Mouse (Mus musculus) CD8-positive naive resting alpha-beta T cell, adult 2 months (primary cell): ENCODE results near the gene Fbp2.

ENCODE experiments used
- DNase-seq, 2 experiments: peaks; one replicate each; pipeline ENCODE4 v3.0.0; 2022; ENCODE audit warnings: low read depth in 2 of 2, low spot score in 2 of 2

Fbp2 gene

DNA sequence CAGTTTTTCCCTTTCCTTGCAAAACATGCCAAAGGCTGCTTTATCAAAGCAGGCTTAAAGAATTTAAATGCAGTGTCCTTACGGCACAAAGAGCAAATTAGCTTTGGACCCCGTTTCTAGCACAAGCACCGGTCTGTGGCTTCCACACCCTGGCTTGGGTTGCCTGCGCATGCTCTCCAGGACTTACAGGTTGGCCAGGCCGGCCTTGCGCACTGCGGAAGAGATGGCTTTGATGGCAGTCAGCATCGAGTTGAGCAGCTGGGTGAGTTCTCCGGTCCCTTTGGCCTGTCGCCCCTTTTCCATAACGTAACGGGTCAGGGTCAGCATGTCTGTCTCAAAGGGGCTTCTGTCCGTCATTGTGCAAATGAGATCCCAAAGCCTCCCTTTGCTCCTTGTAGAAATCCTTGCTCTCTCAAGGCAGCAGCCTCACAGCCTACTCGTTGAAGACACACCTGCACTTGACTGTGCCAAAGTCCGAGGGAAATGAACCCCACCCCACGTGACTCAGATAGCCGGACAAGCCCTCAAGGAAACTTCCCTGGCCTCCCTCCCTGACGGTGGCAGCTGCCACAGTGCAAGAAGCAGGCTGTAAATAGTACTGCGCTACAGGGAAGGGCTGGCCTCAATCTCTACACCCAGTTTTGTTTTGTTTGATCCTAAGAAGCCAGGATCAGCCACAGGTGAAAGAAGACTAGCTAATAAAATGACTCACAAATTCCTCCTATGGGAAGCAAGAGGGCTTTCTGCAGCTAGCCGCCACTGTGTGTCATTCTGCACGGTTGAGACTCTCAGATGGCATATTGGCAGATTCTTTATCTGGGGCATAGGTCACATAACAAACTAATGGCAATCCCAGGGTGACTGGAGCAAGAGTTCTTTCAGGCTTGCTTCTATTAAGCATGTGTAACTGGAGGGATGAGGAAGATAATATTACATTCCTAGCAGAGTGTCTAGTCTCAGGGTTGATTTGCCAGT, at the start of gene Fbp2:
TSS of gene Fbp2 (minus strand) at position 482 of the 975 bp plus-strand sequence.
- DNase-seq, result no peak

DNA sequence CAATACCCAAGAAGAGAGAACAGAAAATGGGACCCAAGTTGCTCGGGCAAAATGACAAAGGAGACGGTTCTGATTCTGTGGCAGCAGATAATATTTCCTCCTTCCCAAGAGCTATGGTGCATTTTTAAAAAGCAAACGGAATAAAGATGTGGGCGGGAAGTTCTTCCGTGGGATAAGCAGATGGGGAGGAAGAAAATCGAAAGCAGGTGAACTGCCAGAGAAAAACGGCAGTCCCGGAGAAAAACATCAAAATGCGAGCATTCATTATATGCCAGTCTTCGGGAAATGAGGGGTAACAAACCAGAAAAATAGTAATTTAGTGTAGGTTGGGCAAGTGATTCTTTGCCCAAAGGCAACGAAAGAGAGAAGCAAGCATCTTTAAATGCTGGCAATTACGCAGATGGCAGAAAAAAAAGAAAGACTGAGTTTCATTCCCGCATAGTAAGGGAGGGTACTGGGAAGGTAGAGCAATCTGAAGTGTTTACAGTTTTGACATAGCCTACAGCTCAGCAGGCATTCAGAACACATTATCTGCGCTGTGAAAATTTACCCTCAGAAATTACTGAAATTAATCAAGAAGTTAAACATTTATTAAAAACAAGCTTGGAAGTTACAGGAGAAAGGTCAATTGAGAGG, 49.4 kb upstream of the Fbp2 start:
- no peak for DNase-seq

DNA sequence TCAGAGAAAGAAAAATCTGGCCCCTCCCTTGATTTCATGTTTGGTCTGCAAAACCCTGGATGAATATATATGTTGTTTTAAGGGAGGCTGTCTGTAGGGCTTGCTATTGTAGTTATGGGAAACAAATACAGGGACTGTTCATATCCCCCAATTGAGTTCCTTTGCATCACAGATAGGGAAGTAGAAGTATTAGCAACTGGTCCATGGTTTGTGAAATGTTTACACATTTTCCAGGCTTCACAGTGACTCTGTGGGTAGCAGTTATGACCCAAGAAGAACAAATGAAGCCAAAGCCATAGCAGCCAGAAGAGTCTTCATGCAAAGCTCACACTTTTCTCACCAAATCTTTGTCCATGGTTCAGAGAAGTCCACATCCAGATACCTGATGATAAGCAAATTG, 42.9 kb upstream of the Fbp2 start:
- no peak for DNase-seq

DNA sequence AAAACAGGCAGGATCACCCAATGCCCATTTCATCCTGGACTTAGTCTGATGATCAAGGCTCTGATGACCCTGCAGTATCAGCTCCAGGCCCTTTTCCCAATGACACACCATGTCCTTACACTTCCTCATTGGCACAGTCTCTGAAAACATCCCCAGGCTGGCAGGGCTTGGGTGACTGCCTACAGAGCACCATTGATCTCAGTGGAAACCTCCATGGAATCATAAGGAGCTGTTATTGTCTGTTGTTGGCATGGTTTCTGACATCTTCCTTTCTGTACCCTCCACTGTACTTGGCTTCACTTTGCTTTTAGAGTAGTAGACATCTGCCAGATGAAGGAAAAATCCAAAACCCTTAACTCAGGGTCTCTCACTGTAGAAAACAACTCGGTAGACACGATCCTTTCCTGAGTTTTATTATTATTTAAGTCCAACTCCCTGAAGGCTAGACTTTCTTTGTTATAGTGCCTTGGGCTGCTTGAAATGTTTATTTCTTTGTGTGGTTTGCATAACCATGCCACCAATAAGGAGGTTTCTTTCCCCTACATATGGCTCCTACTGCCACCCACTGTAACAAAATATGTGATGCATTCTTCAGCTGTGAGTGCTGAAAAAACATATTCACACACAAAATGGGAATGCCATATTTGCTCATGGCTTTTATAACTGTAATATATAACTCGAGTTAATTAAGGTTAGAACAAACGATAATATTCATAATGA, 39.9 kb upstream of the Fbp2 start:
- DNase-seq, result no peak

DNA sequence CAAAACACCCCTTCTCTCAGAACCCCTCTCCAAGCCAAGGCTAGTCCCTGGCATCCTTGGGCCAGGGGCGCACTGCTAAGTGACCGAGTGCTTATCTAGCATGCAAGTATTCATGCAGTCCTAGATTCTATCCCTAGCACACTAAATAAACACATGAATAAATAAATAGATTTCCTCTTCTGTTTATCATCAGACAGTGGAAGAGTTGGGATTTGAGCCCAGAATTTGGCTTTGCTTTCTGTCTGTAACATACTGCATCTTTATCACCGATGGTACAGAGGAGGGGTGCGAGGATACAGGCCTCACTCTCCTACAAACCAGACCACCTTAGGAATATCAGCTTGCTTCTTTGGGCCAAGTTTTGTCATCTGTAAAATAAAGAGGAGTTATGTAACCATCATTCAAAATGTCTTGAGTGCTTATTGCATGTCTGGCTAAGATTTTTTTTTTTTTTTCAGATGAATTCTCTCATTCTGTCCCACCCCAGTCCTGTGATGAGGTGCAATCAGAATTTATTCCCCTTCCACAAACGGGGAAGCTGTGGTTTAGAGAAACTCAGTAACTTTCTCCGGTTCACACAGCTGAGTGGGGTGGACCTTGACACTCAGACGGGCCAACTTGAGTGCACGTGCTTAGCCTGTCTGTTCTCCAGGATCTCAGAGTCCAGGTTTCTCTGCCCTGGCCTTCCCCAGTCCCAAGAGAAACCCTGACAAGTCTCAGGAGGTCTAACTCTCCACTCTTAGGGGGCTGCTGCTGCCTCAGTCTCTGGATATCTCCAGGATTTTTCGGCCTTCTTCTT, 35.0 kb upstream of the Fbp2 start:
- no peak for DNase-seq

DNA sequence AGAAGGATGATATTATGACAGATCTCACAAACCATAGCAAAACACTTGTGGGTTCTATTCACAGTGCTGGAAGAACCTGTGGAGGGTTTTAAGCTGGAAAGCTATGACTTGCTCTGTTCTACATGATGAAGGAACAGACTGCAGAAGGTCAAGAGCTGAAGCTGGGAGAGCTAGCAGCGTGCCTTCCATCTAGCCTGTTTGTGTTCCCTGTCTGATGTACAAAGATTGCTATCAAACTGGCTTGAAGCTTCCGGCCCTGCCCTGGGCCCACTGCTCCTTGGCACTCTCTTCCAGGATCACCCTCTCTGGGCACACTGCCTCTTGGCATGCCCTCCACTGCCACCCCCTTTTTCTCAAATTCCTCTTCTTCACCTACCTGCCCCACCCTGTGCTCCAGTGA, 31.1 kb upstream of the Fbp2 start:
- no peak for DNase-seq

DNA sequence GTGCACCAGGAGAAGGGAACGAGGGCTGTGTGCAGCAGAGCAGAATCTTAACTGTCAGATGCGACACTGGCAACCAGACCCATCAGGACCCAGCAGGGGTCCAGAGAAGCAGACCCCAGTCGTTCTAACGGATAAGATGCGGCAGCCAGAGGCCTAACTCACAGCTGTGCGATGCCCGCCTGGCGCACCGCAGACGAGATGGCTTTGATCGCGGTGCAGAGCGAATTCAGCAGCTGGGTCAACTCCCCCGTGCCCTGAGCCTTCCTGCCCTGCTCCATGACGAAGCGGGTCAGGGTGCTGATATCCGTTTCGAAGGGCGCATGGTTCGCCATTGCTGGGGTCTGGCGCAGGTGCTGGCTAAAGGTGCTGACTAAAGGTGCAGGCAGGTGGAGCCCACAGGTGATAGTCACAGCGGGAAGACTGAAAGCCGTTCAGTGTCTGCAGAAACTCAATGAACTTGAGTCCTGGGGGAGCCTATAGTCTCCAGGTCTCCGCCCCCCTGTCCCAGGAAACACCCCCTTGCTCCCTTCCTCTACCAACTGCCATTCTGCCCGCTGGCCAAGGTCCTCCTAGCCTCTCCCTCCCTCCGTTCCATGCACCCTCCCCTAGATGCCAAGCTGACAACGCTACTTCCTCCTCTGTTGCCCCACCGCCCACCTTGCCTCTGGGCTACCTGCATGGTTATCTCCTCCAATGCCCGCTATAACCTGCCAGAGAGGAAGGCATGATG, 29.7 kb upstream of the Fbp2 start, which contains the start of gene Fbp1:
TSS of gene Fbp1 (minus strand) at position 571 of the 730 bp plus-strand sequence.
- no peak for DNase-seq

DNA sequence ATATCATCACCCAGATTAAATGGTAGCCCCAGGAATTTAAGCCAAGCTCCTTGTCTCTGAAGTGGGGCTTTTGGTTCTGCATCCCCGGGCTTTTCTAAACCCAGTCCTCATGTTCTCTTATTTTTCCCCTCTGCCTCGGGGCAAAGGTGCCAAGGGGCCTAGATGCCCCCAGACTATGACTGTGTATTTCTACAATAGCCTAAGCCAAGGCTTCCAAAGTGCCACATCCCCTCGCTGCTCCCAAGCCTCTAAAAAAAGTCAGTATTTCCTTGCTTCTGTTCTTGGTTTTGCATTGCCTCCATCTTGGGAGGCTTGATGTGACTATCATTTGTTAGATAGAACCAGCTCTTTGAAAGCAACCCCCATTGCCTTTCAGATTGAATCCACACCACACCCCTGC, 26.3 kb upstream of the Fbp2 start:
- DNase-seq, result no peak

DNA sequence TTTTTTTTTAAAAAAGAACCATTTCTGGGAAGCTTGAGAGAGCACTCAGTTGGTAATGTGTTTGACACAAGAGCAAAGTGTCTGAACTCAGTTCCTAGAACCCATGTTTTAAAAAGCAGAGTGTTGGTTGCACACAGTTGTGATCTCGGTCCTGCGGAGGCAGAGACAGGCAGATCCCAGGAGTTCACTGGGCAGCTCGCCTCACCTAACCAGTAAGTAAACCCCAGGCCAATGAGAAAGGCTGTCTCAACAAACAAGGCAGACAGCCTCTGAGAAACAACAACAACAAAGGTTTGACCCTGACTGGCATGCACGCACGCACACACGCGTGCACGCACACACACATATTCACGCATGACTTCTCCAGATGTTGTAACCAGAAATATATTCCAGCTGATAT, 25.7 kb upstream of the Fbp2 start:
- DNase-seq, result no peak

DNA sequence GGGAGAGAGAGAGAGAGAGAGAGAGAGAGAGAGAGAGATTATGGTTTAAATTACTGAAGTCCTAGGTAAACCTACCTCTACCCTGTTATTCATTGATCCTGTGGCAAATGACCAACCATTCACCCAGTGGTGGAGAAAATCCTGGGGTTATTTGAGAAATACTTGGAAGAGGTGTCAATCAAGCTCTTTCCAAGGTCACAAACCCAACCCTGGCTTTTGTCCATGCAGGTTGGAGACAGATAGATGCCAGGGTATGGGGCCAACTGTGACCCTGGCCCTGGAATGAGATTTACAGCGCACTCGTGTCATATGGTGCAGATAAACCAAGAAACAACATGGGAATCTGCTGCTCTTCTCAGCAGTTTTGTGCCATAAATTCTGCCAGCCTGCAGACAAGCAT, 25.2 kb upstream of the Fbp2 start:
- DNase-seq, result no peak

DNA sequence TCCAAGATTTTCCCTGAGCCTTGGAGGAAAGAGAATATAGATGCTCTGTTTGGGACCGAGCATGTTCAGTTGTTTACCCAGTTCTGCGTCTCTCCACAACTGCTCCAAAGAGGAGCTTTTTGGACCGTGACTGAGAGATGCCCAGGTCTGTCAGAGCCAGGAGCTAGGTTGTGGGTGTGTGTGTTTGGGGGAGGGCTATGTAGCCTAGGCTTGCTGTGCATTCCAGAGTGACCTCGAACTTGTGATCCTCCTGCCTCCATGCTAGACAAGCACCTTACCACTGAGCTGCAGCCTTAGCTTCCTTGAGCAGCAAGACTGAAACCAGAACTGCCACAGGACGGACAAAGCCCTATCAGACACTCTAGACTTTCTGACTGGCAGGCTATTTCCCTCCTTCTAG, 24.6 kb upstream of the Fbp2 start:
- no peak for DNase-seq

DNA sequence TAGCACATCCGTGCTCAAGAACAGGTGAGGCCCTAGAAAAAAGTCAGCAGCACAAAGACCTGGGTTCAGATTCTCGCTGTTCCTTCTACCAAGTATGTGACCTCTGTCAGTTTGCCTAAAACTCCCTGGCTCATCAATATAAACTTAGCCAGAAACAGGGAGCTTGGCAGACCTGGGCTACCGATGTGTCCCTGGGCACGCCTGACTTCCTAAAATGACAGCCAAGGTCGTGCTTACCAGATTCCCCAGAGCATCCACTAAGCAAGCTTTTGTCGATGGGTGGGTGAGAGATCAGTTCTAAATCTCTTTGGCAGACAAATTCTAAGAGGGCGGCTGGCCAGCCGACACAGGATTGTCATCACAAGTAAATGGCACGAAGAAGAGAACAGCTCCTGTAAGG, 23.1 kb upstream of the Fbp2 start:
- DNase-seq, result no peak

DNA sequence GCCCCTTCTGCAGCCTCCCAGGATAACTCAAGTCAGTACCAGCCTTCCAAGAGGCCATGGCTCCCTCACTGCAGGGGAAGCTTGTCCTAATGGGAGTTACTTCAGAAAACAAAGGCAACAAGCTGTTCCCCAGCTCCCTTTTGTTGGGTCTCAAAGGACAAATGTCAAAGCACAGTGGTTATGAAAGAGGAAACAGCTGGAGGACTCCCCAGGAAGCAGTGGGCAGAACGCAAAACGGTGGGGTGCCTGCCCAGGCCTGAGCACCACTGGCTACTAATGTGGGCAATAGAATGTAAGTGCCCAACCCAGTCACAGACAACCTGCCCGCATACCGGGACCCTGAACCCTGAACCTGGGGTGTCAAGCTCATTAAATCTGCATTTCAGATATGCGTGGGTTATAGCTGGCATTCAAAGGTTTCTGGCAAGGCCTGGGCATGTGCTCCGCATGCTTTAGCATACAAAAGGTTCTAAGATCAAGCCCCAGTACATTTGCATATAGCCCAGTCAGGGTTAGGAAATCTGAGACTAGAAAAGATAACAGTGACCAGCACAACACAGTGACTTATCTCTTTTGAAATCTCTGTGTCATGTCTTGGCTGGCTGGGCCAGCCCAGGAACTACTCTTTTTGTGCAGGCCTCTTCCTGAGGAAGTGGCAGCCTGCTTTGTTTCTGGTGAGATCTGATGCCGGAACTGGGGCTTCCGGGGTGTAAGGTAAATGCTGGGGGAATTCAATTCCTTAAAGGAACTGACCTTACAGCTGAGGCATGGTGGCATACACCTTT, 21.8 kb upstream of the Fbp2 start:
- DNase-seq, result peak; percentile 12

DNA sequence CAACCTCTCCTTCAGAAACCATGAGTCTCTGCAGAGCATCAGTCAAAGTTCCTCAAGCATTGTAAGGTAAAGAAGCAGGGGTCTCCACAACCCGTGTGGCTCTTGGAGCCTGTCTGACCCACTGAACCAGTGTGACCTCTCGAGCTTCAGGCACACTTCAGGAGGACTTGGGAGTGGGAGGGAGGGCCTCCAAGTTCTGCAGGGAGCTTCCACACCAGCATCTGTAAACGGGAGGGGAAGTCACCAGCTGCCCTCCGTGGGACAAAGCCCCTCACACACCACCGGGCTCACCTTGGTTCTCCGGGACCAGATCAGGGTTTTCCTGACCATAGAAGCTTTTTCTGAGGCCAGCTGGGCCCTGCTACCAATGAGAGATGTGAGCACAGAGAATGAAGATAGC, 21.2 kb upstream of the Fbp2 start:
- no peak for DNase-seq

DNA sequence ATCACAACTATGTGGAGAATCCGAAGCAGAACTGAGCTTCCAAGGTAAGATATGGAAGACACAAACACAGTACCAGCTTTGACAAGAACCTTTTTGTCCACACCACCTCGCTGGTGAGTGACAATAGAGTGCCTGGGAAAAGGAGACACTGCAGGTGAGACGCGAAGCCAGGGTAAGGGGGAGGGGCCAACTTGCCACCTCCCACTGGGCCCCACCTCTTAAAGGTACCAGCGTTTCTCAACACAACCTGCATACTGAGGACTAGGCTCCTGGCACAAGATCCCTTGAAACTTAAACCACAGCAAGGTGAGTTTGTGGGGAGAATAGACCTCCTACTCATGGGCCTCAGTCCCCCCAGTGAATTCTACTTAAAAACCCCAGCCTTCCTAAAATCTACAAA, 19.0 kb upstream of the Fbp2 start:
- no peak for DNase-seq

DNA sequence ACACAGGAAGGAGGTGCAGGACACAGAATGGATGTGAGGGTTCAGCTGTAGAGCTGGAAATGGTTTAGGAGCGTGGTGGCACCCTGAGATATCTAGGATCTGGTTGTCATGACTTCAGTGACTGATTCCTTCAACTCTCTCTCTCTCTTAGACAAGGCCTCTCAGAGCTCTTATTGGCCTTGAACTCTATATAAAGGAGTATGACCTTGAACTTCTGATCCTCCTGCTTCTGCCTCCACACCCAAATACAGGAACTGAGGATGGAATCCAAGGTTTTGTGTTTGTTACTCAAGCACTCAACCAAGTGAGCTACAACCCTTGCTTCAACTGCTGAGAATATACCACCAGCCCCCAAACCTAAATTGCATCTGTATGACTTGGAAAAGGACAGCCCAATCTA, 17.9 kb upstream of the Fbp2 start:
- DNase-seq, result no peak

DNA sequence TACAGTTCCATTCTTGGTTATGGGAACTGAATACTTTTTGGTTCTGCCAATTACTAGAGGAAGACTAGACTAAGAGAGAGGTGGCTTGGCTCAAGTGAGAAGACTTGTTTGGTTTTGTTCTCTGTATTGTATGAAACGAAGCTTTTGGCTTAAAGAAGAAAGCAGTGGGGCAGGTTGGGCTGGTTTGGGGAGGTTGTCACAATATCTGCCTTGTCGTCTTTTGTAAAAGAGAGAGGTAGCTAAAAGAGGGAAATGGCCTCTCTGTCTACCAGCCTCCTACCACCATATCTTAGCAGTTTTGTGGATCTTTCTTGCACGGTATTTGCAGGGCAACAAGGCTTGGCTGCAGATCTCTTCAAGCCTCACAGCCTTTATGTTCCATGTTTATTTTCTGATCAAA, 14.0 kb upstream of the Fbp2 start:
- DNase-seq, result no peak

DNA sequence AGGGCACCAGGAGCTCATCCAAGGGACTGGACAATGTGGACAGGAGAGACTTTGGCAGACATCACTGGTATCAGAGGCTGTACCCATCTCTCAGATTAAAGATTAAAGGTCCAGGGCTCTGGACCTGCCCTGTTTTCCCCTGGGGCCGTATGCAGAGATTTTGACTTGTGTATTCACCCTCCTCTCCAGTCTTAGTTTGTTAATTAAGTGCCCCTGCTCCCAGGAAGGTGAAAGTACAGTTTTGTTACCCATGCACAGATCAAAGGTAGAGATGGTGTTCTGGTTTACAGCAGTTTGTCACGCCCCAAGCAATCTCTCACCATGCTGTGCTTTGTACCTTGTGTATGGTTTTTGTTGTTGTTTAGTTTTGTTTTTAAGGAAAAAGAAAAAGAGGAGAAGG, 12.4 kb upstream of the Fbp2 start:
- DNase-seq, result no peak

DNA sequence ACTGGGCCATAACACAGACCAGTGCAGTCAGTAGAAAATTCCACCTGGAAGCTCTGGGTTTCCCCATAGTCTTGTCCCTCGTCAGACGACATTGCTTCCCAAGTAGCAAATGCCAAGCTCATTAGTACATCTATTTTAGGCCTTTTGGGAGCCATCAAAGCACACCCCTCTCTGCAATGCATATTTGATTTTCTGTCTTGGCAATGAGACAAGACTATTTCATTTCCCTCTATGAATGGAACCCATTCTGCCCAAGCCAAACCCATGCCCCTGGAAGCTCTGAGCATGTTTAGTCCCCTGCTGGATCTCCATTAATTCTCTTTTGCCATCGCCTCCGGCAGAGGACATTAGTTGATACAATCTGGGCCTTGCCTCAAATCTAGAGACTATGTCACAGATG, 8.6 kb upstream of the Fbp2 start:
- DNase-seq, result no peak
